Mouse (Mus musculus) duodenum, adult 2 months (tissue): ENCODE data around the gene Dnajc5g. TPM values are rescaled to one million over a fixed set of nuclear protein-coding genes. Genes with fewer than 3 reads are reported as not detected.

Experiments used
- polyA plus RNA-seq: library from polyadenylated mRNA; depleted of rRNA; stranded (reverse); fragments of >200 nt; gene quantifications from 2 replicates; pipeline ENCODE4 v1.2.3, GENCODE M21; 2012; ENCODE audit warnings: low replicate concordance; rRNA removed

The Dnajc5g gene
- not detected in 2 replicates for polyA plus RNA-seq

DNA sequence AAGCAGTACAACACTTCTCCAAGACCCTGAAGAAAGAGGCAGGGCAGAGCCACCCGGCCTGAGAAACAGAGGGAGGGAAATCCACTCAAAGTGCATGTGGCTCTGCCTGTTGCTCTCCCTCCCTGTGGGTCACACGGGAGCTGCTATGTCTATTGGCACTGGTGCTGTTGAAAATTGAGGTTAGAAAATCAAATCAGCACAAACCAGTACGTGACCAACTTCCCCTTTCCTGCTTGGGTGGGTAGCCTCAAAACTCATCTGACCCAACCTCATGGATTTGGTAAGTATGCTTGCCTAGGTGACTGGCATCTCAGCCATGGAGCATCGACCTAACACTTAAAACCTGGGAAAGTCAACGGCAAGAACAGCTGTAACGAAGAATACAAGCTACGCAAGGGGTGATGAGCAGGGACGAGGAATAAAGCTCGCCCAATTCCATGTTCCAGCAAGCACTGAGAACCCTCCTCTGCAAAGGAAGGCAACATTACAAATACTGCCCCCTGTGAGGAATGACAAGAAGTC lies at the start of gene Dnajc5g:
Gene Dnajc5g, plus strand, starts transcription at position 472 of the 522 bp plus-strand sequence.

DNA sequence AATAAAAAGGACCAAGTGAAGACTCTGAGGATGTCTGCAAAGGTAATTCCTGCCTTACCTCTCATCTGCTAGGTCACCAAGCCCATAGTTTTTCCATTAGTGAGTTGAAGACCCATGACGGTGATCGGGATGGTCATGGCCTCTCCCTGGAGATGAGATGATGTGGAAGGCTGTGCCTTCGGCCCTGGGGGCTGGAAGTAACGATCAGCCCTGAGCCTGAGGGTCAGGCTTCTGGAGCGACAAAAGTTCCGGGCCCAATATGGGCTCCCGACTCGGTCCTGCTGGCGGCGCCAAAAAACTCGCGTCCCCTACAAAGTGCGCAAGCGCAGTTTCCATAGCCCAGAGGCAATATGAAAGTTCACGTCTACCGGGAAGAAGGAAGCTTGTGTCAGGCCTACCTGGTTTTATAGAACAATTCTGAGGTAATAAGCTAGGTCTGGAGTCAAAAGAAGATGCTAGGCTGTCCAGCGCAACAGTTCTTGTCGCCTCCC lies 2.0 kb downstream of the Dnajc5g start, which contains the start of gene Slc30a3:
Gene Slc30a3, minus strand, starts transcription at position 238 of the 491 bp plus-strand sequence.

DNA sequence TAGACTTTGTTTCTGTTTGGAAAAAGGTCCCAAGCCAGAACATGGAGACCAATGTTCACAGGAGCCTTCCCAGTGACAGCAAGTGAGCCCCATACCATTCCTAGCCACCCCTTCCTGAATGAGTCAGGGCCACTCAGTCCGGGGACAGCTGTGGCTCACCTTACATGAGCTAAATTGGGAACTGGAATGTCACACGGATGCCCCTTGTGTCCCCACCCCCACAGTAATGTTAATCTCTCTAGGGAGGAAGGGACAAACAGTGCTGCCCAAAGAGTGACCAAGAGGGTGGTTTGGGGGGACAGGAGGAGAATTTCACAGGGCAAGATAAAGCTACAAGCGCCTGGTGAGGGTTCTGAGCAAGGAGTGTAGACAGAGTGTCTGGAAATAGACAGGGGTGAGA lies 10.3 kb downstream of the Dnajc5g start, which contains the start of gene Trim54:
Gene Trim54, plus strand, starts transcription at position 359 of the 400 bp plus-strand sequence.

DNA sequence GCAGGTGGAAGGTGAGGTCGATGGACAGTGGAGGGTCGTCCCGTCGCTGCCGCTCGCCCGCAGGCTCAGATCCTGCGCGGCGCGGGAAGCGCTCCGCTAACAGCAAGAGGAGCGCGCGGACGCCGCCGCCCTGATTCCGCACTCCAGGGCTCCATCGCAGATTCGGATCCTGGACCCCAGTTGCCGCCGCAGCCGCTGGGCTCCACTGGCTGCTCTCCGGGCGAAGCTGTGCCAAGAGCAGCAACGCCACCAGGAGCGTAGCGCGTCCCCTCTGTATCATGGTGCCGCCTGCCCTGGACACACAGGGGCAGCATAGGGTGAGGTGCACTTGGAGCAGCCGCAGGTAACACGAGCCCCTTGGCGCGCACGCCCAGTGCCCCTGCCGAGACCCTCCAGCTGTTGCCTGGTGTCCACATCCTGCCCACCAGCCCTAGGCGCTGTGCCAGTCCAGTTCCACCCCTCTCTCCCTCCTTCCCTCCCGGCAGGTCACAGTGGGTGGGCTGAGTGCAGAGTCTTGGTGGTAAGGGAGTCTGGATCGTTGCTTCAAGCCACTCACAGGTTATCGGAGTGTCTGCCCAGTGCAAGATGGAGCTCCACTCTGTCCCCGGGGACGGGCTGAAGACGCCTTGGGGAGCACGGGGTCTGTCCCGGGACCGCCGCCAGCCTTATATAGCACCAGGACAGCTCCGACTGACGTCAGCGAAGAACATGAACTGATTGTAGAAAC lies 32.3 kb downstream of the Dnajc5g start, which contains the start of gene Ucn:
Gene Ucn, minus strand, starts transcription at position 589 of the 727 bp plus-strand sequence.

DNA sequence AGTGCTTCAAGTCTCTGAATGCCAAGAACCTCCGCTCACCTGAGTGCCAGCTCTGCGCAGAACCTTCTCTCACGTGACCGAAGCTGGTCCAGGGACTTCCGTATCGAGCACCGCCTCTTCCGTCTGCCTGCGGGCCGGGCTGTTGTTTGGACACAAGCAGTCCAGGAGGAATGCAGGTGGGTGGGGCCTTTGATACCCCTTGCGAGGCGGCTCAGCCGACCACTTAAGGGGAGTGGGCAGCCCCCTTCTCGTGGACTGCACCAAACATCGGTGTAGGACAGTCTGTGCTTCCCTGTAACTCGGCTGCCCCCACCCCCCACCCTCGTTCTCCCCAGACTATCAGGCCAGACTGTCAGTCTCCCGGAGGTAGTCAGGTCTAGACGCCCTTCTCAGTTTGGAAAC lies 48.1 kb downstream of the Dnajc5g start, which contains the start of gene Mpv17:
Gene Mpv17, minus strand, starts transcription at position 100 of the 402 bp plus-strand sequence.

Other genes with a start within 250 kb of the Dnajc5g start
- gene Tmem214, start 238.3 kb upstream of the Dnajc5g start, polyA plus RNA-seq, result 111 and 119 TPM in 2 replicates
- 11.1 and 15.1 TPM in 2 replicates for gene Agbl5, start 217.6 kb upstream of the Dnajc5g start, polyA plus RNA-seq
- gene Ost4, start 198.5 kb upstream of the Dnajc5g start, polyA plus RNA-seq, result 194 and 257 TPM in 2 replicates
- gene Emilin1, start 192.9 kb upstream of the Dnajc5g start, polyA plus RNA-seq, result 56.7 and 63.1 TPM in 2 replicates
- 381 and 1,004 TPM in 2 replicates for gene Khk, start 184.9 kb upstream of the Dnajc5g start, polyA plus RNA-seq
- gene Cgref1, start 160.7 kb upstream of the Dnajc5g start, polyA plus RNA-seq, result 856 and 917 TPM in 2 replicates
- gene Preb, start 145.9 kb upstream of the Dnajc5g start, polyA plus RNA-seq, result 409 and 432 TPM in 2 replicates
- 0.17 and 2.4 TPM in 2 replicates for gene Tcf23, start 137.6 kb upstream of the Dnajc5g start, polyA plus RNA-seq
- gene Atraid, start 58.0 kb upstream of the Dnajc5g start, polyA plus RNA-seq, result 39.3 and 58.7 TPM in 2 replicates
- gene Slc5a6, start 57.4 kb upstream of the Dnajc5g start, polyA plus RNA-seq, result 37.3 and 46.8 TPM in 2 replicates
- 13.4 and 20.9 TPM in 2 replicates for gene Cad, start 51.5 kb upstream of the Dnajc5g start, polyA plus RNA-seq
- 0.15 and 0.69 TPM in 2 replicates for gene Slc30a3, start 2.0 kb downstream of the Dnajc5g start, polyA plus RNA-seq
- gene Trim54, start 10.4 kb downstream of the Dnajc5g start, polyA plus RNA-seq, result not detected in 2 replicates
- gene Ucn, start 32.5 kb downstream of the Dnajc5g start, polyA plus RNA-seq, result not detected in 2 replicates
- gene Mpv17, start 48.0 kb downstream of the Dnajc5g start, polyA plus RNA-seq, result 20.0 and 31.7 TPM in 2 replicates
- gene Gm29609, start 73.6 kb downstream of the Dnajc5g start, polyA plus RNA-seq, result 0.47 and 0.76 TPM in 2 replicates
- gene Gtf3c2, start 73.9 kb downstream of the Dnajc5g start, polyA plus RNA-seq, result 29.7 and 31.1 TPM in 2 replicates
- 59.4 and 61.7 TPM in 2 replicates for gene Snx17, start 86.9 kb downstream of the Dnajc5g start, polyA plus RNA-seq
- 27.5 and 32.1 TPM in 2 replicates for gene Eif2b4, start 87.1 kb downstream of the Dnajc5g start, polyA plus RNA-seq
- 52.4 and 60.3 TPM in 2 replicates for gene Zfp513, start 96.0 kb downstream of the Dnajc5g start, polyA plus RNA-seq
- 85.7 and 105 TPM in 2 replicates for gene Ppm1g, start 114.4 kb downstream of the Dnajc5g start, polyA plus RNA-seq
- 185 and 336 TPM in 2 replicates for gene Nrbp1, start 134.6 kb downstream of the Dnajc5g start, polyA plus RNA-seq
- gene Gm9970, start 134.9 kb downstream of the Dnajc5g start, polyA plus RNA-seq, result 1.2 TPM in 1 of 2 replicates, not detected in the other
- gene Krtcap3, start 145.4 kb downstream of the Dnajc5g start, polyA plus RNA-seq, result 217 and 238 TPM in 2 replicates
- 31.0 and 35.5 TPM in 2 replicates for gene Ift172, start 184.8 kb downstream of the Dnajc5g start, polyA plus RNA-seq
- gene Fndc4, start 189.8 kb downstream of the Dnajc5g start, polyA plus RNA-seq, result 2.6 and 5.2 TPM in 2 replicates
- gene Gckr, start 191.2 kb downstream of the Dnajc5g start, polyA plus RNA-seq, result not detected in 2 replicates